ENCODE assay signal across 27 mouse cellular contexts in the genomic region with DNA sequence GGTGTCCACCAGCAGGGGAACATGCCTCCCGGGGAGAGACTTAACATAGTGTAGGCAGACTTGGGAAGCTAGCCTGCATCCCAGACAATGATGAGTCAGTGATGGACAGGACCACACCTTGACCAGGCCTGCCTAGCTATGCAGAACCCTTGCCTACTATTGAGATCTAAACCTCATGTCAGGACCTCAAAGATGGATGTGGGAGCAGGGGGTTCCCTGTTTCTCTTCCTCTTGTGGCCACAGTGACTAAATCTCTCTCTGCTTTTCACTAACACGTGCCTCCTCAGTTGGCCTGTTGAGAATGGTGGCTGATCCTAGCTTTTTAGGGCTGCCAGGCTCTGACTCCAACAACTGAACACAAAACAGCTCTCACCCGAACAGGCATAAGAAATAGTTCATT.
"Had no signal": no experiment of that assay in that cellular context is flagged by ENCODE, and none has a peak within 500 bp of the region (broad histone marks: within the 10 kb centered on the region; RNA-seq: fewer than 3 reads in every experiment).

No protein-coding gene starts in this region.

- H3K4me1 ChIP-seq: heart, embryonic 13.5 days; heart, embryonic 15.5 days; intestine, embryonic 15.5 days; limb, embryonic 13.5 days; limb, embryonic 15.5 days had no signal

- H3K9me3 ChIP-seq: heart, embryonic 13.5 days; heart, embryonic 15.5 days; hindbrain, embryonic 10.5 days; hindbrain, embryonic 12.5 days; intestine, embryonic 15.5 days; limb, embryonic 13.5 days; limb, embryonic 15.5 days had no signal

- H3K4me3 ChIP-seq: gastrocnemius, adult 2 months; heart, adult 2 months; heart, embryonic 13.5 days; heart, embryonic 15.5 days; hindbrain, embryonic 10.5 days; hindbrain, embryonic 12.5 days; intestine, embryonic 15.5 days; limb, embryonic 13.5 days; limb, embryonic 15.5 days had no signal

- DNase-seq: gastrocnemius, adult 2 months; gastrocnemius, postnatal 10 days; gastrocnemius, postnatal 25 days; heart, adult 11 months; heart, adult 2 months; heart, postnatal 14 days; heart, postnatal 36 days; kidney, adult 18-20 months; kidney, adult 8-10 months; kidney, postnatal 14 days; kidney, postnatal 36 days; layer of hippocampus, adult 9-11 months; layer of hippocampus, postnatal 36 days; left cerebral cortex, postnatal 4 days had no signal

- H3K27ac ChIP-seq: gastrocnemius, adult 2 months; heart, adult 2 months; heart, embryonic 13.5 days; heart, embryonic 15.5 days; hindbrain, embryonic 10.5 days; hindbrain, embryonic 12.5 days; hindbrain, embryonic 14.5 days; intestine, embryonic 15.5 days; kidney, postnatal 0 days; limb, embryonic 13.5 days; limb, embryonic 15.5 days had no signal

- ATAC-seq: hindbrain, embryonic 16.5 days; inflammation-experienced regulatory T-cells, adult 6 months; intestine, embryonic 15.5 days; intestine, postnatal 0 days had no signal

- H3K27me3 ChIP-seq: heart, embryonic 15.5 days; hindbrain, embryonic 12.5 days; intestine, embryonic 15.5 days; limb, embryonic 13.5 days; limb, embryonic 15.5 days had no signal

- H3K4me2 ChIP-seq: heart, embryonic 11.5 days; heart, embryonic 13.5 days; heart, embryonic 15.5 days; hindbrain, embryonic 12.5 days; hindbrain, embryonic 14.5 days; intestine, embryonic 15.5 days; limb, embryonic 13.5 days; limb, embryonic 15.5 days had no signal

- H3K9ac ChIP-seq: heart, embryonic 13.5 days; heart, embryonic 15.5 days; hindbrain, embryonic 12.5 days; hindbrain, embryonic 14.5 days; intestine, embryonic 15.5 days; limb, embryonic 13.5 days; limb, embryonic 15.5 days had no signal

- H3K36me3 ChIP-seq: heart, embryonic 13.5 days; heart, embryonic 15.5 days; hindbrain, embryonic 10.5 days; hindbrain, embryonic 12.5 days; intestine, embryonic 15.5 days; limb, embryonic 13.5 days; limb, embryonic 15.5 days had no signal
